Mouse (Mus musculus): Measurements from ENCODE around the gene Lrrn3.

DNA sequence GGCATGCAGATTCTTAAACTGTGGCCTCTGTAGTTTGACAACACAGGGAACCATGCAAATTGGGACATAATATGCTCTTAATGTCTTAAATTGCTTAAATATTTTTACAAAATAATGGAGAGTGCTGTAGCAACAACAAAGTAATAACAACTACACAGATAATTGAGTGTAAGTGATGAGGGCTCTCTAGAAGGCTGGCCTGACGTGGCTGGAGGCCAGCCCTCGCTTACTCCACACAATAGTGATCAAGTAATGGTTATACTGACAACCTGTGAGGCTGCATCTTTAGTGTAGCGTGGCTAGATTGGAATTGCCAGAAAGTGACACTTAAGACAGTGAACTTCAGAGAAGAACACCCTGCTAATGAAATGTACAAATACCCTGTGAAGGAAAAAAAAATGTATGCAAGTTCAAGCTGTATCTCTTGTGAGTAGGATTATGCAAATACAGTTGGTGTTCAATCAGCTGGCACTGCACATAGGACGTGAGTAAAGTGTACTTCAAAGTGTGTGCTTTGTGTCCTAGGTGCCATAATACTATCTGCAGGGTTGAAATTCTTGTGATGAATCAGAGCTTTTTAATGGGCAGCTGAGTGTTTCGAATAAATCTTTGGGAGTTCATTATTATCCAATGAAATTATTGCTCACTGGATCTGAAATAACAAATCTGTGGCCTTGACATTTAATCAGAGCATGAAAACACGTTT is 17.0 kb downstream of the Lrrn3 start:
- no peak for TF ChIP-seq MAFK (IDR thresholded peaks at IDR 0.05; ENCODE audit: insufficient read depth, low read depth, low read length)
- TF ChIP-seq HCFC1 (IDR thresholded peaks at IDR 0.05; ENCODE audit: borderline replicate concordance, insufficient read depth, low read length), result no peak

Measured in ES-E14 (cell line).